Mouse (Mus musculus): ENCODE data around the gene Arhgap10.
"Not testable (repeated sequence)": the region's sequence is repeated elsewhere in the genome, so short reads cannot be mapped to it uniquely, and the experiment has no call there.

Arhgap10 gene

DNA sequence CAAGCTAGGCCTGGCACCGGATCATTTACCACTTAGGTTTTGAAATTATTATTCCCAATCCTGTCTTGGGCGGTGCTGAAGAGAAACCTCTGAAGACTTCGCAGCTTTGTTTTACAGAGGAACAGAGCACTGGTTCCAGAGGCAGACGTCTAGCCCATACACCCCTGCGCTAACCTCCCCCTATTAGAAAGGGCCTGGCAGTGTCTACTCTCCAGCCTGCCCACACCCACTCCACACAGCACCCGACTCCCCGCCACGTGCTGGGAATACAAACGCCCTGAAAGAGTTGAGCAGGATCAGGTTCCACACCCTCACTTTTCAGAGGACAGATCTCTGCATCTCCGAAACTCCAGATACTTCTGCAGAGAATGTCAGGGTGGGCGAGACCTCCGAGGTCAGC is 180.5 kb downstream of the Arhgap10 start:
- DNase-seq, result no peak

DNA sequence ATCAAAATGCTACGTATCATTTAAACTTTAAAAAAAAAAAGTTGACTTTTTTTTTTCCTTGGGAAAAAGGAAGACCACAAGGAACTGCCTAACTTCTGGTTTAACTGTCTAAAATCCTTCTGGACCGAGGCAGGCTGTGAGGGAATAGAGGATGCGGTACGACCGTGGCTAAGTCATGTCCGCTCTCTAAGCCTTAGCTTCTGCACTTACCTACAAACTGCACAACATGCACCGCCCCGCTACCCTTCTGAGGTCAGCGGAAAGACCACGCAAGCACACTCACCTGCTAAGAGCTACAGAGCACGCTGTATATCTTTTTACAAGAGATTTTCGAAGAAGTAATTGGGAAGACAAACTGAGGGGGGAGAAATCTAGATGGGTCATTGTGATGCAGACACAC is 186.6 kb downstream of the Arhgap10 start:
- no peak for DNase-seq

DNA sequence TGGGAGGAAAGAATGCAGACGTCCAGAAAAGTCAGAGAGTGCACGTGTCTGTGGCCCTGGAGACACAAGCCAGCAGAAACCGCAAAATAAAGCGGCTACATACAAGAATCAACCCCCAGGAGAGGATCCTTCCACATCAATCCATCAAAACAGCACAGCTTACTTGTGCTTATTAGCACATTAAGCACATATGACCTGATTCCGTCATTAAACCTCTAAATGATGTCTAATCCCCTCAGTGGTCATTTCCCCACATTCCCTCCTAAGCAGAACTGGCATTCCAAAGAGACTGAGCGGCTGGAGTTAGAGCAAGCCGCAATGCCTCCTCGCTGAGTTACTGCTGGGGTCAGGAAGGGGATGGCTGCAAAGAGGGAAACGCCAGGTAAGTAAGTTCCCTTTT is 187.4 kb downstream of the Arhgap10 start:
- DNase-seq, result no peak

DNA sequence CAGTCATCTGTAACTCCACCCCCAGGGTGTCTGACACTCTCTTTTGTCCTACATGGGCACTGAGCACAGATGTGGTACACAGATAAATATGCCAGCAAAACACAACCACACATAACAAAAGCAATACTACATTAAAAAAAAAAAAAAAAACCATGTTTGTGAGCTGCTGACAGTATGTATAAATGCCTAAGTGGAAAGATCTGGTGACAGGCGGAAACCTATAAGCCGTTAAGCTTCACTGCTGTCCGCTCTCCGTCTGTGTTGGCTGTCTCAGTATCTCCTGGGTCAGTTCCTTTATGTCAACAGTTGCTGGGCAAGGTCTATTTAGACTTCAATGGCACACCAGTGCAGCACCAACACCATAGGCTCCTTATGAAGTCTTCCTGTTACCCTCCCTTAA is 188.0 kb downstream of the Arhgap10 start:
- DNase-seq, result no peak

DNA sequence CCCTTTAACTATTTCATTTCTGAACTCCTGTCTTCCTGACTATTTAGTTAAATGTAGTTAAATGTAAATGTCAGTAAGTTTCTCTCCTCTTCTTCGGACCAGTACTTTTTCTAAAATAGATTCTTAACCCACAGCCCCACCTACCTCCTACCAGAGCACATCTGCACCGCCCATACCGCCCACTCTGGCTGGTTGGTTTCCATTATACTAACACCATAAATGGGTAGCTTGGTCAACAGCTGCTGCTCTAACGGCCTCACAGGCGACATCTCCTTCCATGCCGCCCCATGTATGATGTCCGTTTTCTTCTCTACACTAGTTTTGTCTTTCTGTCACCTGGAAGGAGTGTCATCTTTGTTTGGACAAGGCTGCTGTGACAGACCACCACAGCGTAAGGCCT is 189.3 kb downstream of the Arhgap10 start:
- DNase-seq, result no peak

DNA sequence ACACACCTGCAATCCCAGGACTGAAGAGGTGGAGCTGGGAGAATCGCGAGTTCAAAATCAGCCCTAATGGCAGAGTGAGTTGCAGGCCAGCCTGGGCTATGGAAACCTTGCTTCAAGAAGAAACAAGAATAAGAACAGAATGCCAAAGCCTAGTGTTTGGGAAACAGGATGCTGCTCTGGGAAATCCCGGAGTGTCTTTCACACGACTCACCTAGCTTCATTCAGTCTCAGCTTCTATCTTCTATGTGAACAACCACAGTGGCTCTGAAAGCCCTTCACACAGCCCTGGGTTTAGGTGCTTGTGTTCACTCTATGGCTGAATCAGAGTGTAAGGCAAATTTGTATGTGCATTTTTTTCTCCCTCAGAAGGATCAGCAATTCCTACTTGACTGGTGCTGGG is 190.4 kb downstream of the Arhgap10 start:
- no peak for DNase-seq

DNA sequence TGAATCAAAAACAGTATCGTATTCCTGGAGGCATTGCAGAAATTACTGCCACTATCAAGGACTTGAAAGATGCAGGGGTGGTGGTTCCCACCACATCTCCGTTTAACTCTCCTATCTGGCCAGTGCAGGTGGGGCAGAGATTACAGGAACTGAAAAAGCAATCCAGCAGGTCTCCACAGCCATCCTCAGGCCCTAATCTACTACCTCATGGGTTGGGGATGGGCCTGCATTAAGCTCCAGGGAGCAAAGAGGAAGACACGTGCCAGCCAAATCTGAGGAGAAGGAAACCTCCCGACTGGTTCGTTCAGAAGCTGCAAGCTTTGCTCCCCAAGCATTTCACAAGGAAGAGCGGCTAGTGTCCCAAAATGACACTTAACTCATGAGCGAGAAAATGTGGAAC is 195.0 kb downstream of the Arhgap10 start:
- not testable (repeated sequence) for DNase-seq

DNA sequence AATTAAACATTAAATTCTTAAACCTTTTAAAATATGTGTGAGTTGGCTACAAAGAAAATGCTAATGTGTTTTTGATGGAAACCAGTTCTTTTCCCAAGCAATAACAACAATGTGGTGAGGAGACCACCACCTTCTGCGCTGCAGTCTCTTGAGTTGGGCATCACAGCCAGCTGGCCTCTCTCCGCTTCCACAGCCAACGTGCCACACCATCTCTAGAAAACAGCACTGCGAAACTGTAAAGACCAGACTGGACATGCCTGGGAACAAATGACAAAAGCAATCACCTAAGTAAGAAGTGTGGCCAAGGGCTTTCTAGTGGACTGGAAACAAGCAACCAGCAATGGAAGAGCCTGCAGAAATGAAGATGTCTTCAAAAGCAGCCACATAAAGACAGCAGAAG is 195.9 kb downstream of the Arhgap10 start:
- DNase-seq, result no peak

DNA sequence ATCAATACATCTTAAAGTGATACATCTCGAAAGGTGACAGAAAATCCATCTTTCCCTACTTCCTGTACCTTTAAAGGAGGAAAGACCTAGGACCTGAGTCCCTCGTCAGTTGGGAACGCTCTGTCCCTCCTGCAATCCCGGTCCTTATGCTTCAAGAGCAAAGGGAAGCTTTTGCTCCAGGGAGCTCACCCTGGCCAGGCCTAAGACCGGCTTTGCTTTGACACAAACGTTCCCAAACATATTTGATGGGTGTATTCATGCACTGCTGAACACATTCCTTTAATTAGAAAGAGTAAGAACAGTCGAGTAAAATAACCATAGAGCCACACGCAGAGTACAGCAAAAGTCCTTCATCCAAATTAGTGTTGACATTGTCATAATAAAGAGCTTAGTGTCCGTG is 199.2 kb downstream of the Arhgap10 start:
- no peak for DNase-seq

DNA sequence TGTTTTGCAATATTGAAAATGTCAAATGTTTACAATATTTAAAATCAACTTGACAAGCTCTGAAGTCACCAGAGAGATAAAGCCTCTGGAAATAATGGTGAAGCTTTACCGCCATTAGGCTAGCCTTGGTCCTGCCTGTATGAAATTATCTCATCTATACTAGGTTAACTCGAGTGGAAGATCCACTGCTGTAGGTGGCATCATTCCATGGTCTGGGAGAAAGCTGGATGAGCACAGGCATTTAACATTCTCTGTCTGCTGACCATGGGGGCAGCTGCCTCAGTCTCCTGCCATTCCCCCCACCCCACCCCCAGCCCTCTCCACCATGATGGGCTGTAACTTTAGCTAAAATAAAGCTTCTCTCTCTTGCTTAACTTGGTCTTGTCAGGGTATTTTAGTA is 200.0 kb downstream of the Arhgap10 start:
- no peak for DNase-seq

DNA sequence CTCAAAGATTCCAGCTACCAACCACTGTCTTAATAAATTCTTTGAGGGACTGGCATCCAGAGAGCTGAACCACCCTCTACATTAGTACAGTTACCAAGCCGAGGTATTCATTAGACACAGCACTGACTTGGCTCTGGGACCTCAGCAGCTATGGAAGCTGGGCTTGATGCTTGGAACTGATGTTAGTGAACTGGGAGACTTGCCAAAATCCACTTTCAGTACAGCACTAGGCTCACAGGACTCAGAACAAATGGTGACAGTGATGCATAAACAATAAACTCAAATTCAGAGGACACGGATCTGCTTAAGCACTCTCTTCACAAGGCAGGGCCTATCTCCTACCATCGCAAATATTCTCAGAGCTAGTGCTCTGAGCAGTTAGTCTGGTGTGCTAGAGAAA is 204.8 kb downstream of the Arhgap10 start:
- no peak for DNase-seq

DNA sequence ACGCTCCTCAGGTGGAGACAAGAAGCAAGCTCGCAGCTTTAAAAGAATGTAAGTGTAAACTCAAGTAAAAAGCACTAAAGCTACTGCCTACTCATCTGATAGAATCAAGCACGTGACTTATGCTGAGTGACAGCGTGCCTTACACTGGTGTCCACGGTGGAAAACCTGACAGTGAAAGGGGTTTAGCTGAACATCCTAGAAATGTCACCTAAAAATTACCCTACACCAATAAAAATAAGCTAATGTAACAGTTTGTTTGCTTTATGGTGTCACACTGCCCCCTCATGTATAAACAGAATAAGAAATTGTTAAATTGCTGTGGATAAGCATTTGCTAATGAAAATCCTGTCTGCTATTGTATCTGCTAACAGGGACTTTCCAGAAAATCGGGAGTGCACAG is 206.0 kb downstream of the Arhgap10 start:
- DNase-seq, result no peak

DNA sequence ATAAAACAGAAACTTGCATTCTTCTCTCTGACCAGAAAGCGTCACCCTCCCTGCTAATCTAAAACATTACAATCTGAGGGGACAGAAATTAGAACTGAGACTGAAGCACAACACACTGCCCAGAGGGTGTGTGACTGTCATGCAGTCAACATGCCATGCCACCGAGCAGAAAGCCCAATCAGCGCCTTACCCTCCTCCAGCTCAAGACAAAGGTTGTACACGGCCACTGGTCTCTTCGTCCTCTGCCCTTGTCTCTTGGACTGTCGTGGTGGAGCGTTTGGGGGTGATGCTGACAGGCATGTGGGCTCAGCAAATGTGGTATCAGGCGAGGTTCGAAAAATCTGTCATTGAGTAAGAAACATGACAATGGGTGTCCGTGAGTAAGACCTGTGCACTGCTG is 207.2 kb downstream of the Arhgap10 start:
- DNase-seq, result no peak

DNA sequence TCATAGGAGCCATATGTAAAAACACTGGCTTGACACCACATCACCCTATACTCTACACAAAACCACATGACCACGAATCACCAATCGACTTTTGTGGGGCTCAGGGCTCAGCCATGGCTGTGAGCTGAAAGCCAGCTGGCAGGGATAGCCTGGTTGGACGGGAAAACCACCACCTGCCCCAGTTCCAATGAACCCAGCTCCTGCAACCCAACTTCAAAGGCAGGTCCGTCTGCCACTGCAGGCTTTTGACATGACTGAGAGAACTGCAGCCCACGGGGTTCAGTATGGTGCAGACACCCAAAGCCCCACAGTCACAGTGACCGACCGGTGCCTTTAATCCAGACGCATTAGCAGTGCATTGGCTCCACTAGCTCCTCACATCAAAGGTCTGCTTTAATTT is 207.7 kb downstream of the Arhgap10 start:
- DNase-seq, result no peak

DNA sequence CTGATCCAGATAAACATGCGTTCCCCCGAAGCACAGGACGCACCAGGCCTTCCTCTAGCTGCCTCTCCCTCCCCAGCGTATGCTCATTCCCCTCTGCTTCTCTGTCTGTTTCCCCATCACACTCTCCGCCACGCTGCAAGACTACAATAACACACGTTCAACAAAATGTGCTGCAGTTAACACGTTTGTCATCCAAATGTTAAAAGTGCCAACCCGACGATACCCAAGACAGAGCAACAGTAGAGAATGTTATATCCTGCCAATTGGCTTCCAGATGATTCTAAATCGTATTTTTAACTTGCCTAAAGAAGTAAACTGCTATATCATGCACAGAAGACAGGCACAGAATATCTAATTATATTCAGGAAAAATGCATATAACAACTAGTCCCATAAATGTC is 223.2 kb downstream of the Arhgap10 start:
- DNase-seq, result no peak

DNA sequence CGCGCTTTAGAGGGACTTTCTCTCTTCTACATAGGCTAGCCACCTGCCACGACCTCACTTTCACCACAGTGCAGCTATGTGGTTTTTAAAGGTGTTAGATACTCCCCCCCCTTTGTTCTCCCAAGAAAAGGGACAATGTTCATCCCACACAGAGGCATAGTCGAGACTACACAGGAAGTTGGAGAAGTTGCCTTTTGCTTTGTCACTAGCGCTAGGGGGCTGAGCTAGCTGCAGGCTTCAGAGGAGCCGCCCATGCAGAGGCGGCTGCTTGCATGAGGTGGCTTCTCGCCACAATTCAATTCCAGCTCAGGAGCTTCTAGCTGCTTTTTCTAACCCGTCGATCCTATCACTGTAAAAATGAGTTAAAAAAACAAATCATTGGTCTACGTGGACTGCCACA is 225.1 kb downstream of the Arhgap10 start:
- DNase-seq, result peak; percentile 44

DNA sequence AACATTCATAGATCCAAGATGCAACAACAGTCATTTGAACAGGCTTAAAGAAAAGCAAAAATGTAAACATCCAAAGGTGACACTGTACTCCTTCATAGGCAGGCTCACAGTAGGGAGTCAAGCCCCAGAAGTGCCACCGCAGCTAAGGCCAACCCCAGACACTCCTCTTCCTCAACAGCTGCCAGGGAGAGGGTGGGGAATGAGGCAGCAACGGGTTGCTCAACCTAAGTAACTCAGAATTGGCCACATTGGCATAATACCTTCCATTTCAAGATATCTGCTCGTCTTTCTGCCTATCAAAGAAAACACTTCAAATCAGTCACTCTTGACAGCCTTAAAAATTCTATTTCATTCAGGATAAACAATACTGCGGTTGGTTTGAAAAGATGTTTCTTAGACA is 225.6 kb downstream of the Arhgap10 start:
- no peak for DNase-seq

DNA sequence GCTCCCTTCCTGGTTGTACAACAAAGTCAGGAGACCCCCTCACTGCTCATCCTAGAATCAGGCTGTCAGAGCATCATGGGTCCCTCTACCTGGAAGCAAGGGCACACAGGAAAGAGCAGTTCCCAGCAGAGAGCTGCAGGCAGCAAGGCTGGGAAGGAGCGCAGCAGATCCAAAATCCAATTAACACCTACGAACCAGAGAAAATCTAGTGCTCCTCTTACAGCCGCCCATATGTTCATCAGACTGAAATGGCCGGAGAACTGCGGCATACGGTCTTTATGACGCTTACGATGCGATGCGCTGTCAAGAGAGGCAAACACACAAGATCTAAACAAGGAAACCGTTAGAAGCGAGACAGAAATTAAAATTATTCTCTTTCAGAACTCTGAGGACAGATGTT is 229.3 kb downstream of the Arhgap10 start:
- DNase-seq, result no peak

DNA sequence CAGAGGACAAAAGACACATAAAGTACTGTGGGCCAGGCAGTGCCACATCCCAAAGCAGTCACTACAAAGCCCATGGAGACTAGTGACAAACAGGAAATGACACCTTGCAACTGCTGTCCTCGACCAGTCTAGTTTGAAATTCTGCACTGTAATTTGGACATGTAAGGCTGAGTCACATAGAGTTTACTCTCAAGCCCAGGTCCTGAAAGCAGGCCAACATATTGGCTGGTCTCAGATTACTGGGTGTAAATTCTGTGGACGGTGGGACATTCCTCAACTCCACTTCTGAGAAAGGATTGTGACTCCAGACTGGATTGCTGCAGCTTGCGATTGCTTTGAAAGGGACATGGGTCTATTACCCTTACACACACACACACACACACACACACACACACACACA is 229.7 kb downstream of the Arhgap10 start:
- no peak for DNase-seq

DNA sequence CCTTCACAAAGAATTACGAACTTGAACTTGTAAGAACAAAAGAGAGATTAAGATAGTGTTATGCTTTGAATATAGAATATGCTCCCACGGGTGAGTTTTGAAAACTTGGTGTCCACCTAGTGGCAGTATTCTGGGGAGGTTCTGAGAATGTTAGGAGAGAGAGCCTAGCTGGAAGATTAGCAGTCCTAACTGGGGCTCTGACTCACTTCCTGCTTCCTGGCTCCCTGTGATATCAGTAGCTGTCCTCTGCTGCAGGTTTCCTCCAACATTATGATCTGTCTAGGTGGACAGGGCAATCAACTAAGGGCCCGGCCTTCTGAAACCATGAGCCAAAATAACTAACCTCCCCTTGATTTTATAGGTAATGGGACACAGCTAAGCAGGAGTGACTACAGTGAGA is 233.3 kb downstream of the Arhgap10 start:
- DNase-seq, result no peak

DNA sequence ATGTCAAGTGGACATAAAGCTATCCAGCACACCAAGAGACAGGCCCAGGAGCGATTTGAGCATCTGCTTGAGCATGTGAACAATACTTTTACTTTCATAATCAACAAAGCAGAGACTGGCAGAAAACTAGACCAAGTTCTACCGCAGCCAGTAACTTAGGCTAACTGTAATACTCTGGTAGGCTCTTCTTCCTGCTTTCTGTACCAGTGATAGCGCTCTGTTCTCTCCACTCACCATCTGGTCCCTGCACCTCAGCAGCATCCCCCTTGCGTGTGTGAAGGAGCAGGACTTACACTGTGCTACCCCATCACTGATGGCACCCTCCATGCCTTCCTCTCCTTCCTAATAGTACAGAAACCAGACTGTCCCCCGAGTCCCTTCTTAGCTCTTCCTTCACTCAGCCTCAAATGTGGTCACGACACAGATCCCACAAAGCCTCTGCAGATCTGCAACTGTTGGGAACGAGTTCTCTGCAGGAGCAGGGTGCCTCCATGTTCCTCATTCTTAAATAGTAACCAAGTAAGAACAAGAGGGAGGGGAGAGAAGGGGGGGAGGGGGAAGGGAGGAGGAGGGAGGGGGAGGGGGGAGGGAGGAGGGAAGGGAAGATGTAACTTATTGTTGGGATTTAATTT is 235.0 kb downstream of the Arhgap10 start:
- DNase-seq, result peak; percentile 37

DNA sequence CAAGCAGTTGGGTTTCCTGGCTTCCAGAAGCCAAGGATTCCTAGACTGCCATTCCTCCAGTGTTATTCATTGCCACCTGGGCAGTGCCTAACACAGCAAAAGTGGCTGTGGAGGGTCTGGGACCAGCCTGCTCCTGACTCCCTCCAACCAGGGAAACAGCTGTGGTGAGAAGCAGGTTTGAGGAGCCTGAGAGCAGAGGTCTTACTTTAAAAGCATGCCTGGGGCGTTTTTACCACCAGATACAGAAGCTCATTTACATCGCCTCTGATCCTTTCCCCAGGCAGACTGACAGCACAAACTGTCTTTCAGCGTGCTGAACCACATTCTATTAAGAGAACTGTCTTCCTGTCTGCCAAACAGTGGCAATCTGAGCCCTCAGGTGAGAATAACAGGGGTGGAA is 237.8 kb downstream of the Arhgap10 start:
- peak; percentile 10 for DNase-seq

DNA sequence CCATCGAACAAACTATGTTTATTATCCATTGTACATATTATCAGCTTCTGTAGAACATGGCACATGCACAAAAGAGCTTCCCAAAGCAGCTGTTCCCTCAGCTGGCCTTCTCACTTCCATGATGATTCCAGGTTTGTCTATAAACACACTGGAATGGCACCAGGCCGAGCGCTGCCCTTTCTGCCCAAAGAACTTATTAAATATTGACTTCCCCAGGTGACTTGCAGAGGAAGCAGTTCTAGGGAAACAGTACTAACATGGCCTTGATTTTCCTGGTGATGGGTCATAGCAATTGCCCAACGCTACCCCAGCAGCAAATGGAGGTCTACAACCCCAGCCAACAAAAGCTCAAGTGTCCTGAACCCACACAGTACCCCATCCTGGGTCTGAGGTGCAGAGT is 239.5 kb downstream of the Arhgap10 start:
- DNase-seq, result no peak

DNA sequence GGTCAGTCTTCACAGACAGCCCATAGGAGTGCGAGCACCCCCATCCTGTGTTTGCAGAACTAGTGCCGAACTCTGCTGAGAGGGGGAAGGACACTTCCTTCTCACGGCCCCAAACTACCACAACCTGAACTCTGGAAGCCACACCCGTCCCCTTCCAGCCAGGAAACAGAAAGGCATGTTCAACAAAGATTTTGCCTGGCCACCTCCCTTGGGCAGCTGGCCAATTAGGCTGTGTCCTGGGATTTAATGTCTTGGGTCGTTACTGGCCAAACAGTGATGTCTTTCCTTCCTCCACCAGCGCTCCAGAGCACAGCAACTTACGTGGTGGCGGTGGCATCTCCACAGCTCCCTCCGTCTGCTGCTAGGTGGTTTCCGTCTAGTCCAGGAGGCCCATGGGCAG is 240.9 kb downstream of the Arhgap10 start:
- DNase-seq, result no peak

DNA sequence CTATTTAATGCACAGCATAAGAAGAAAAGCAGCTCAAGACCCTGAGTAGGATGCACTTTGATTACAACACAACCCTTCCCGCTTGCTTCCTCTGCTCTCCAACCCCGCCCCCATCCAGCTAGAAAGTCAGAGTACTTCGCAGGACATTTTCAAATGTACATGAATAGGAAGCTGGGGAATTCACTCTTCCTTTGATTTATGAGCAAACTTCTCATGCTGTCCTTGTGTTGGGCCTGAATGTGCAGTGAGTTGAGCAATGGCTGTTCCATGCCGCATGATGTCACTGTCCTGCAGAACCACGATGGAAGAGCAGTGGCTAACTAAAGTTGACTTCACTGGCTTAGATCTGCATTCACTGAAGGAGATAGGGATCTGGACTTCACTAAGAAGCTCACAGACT is 242.2 kb downstream of the Arhgap10 start:
- no peak for DNase-seq

DNA sequence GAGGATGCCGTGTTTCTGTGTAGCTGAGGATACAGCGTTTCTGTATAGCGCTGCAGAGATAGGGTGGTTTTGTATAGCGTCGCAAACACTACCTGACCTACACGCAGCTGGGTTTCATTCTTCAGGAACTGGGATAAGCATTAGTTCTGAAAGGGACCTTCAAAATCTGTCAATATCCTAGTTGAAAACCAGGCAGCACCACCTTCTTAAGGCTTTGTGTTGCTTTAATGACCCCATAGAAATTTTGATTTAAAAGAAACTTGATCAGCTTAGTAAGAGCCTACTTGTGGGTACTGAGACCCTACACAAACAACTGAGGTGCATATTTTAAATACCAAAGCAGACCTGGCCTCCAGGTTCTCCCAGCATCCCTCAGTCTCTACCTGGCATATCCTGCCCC is 245.6 kb downstream of the Arhgap10 start:
- DNase-seq, result no peak
